Mouse (Mus musculus): ENCODE results near the gene Igfbp2. TPM values are rescaled to one million over a fixed set of nuclear protein-coding genes. Genes with fewer than 3 reads are reported as not detected.

Igfbp2 gene
- polyA plus RNA-seq, 1 experiment from 2014 or later, result 17.9 TPM

DNA sequence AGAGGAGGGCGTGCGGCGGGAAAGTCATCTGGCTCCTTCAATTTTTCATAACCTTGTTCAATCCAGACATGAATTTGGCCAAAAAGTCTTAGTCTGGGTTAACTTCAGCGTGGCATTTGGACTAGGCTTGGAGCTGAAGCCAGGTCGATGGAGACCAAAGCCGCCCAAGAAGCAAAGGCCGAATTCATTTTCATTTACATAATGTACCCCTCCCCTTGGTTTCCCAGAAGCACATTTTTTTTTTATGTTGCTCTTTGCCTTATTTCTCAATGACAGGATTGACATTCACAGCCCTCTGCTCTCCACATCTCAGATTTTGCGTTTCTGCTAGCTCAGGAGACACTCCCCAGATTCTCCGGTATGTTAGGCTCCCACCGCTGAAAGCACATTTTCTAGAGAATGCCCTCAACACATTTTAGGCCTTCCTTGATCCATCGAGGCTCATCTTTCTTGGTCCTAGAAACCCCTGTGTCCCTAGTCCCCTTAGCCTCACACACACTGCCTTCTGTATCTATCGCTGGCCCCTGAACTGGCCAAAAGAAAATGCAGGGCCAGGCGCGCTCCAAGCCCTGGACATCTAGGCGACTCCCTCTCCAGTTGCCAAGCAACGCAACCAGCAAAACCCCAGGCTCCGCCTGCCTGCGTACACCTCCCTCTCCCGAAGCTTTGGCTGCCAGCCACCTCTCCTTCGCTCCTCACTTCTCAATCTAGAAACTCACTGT lies 46.5 kb downstream of the Igfbp2 start:
- Histone ChIP-seq H3K9ac (ENCODE audit: low read depth, low read length) (no peak overlapping the region), H3K27me3 (ENCODE audit: control insufficient read depth, insufficient read depth, low read depth, low read length) (peaks cover 53% of the 10 kb centered on the region), H3K27ac (ENCODE audit: low read length) (no peak overlapping the region)

DNA sequence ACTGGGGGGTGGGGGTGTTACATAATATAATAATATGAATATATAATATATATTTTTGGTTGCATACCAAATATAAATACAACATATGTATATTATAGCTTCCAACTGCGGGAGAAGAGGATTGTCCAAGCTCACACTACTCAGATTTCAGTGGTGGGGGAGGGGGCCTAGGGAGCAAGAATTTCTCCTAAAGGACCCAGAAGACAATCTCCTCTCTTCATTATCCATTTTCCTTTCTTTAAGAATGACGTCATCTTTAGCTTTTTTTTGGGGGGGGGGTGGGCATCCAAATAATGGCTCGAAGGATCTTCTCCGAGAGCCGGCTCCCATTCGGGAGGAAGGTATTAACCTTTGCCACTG lies 47.0 kb downstream of the Igfbp2 start:
- Histone ChIP-seq H3K9me3 (replicated peaks; ENCODE audit: control insufficient read depth, low read length) (no peaks in the 10 kb centered on the region), H3K27me3 (ENCODE audit: control insufficient read depth, insufficient read depth, low read depth, low read length) (peaks cover 58% of the 10 kb centered on the region), H3K4me2 (ENCODE audit: low read depth, low read length) (peak overlapping the region; percentile 19), H3K4me1 (ENCODE audit: control insufficient read depth, low read depth, low read length) (peaks cover 6% of the 10 kb centered on the region), H3K27ac (ENCODE audit: low read length) (no peak overlapping the region), H3K9ac (ENCODE audit: low read depth, low read length) (no peak overlapping the region), H3K36me3 (ENCODE audit: control insufficient read depth, insufficient read depth) (no peaks in the 10 kb centered on the region), H3K4me3 (ENCODE audit: low read depth, low read length) (no peak overlapping the region)
- ATAC-seq (ENCODE audit: low read depth), result no peak
- 2% methylated on average over 6 of the region's 6 CpGs for WGBS (ENCODE audit: insufficient replicate concordance)

More for the DNA sequence above, 46.5 kb downstream of the Igfbp2 start:
- Histone ChIP-seq H3K4me2 (ENCODE audit: low read depth, low read length) (peak overlapping the region; percentile 58), H3K4me1 (ENCODE audit: control insufficient read depth, low read depth, low read length) (peaks cover 6% of the 10 kb centered on the region), H3K36me3 (ENCODE audit: control insufficient read depth, insufficient read depth) (no peaks in the 10 kb centered on the region), H3K9me3 (replicated peaks; ENCODE audit: control insufficient read depth, low read length) (no peaks in the 10 kb centered on the region), H3K4me3 (ENCODE audit: low read depth, low read length) (peak overlapping the region; percentile 33)
- under 1% methylated on average over 20 of the region's 20 CpGs for WGBS (ENCODE audit: insufficient replicate concordance)
- ATAC-seq (ENCODE audit: low read depth), result peak; percentile 55

DNA sequence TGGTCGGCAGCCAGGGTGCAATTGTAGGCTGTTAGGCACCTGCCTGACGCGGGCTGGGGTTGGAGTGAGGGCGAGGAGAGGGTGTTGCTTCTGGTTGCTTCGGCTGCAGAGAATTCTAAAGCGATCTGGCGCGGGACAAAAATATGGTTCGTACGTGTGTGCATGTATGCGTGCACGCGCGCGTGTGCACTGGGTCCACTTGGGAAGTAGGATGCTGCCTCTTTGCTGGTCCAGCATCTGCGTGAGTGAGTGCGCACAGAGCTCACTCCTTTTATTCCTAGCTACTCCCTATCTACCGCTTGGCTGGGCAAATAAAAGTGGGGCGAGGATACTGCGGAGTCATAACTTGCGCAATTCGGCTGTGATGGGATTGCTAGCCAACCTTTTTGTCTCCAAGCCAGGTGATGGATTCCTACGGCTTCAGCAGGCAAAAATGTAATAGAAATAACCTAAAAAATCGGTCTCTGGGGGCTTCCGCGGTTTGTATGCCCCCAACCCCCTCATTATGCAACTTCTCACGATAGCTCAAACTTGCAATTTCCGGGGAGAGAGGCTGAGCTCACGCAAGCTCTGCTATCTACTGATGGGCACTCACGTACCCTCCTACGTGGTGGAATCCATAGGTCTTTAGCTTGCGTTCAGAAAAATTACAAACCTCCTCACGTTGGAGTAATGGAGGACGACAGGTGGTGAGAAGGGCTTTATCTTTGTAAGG lies 47.6 kb downstream of the Igfbp2 start:
- no peak overlapping the region for H3K9ac ChIP-seq (ENCODE audit: low read depth, low read length)
- peaks cover 6% of the 10 kb centered on the region for H3K4me1 ChIP-seq (ENCODE audit: control insufficient read depth, low read depth, low read length)
- ATAC-seq (ENCODE audit: low read depth), result no peak

DNA sequence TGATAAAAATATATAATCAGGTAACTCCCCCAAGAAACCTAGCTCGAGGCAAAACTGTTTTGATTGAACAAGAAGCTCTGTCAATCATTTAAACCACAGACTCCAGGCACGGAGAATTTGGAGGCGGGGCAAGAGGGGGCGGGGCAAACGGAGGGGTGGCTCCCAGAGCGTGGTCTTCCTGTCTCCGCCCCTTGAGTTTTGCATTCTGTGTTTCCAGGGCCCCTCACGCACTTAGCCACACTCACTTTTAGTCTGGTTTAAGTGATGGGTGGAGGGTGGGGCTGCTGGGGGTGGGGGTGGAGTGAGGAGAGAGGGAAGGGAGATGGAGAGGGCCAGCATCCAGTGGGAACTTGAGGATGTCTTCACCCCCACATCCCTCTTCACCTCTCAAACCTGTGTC lies 48.2 kb downstream of the Igfbp2 start:
- Histone ChIP-seq H3K4me1 (ENCODE audit: control insufficient read depth, low read depth, low read length) (peaks cover 6% of the 10 kb centered on the region), H3K4me2 (ENCODE audit: low read depth, low read length) (peak overlapping the region; percentile 19; the same call in 1 of the 2 replicates), H3K36me3 (ENCODE audit: control insufficient read depth, insufficient read depth) (no peaks in the 10 kb centered on the region), H3K9me3 (replicated peaks; ENCODE audit: control insufficient read depth, low read length) (no peaks in the 10 kb centered on the region), H3K27ac (ENCODE audit: low read length) (no peak overlapping the region), H3K4me3 (ENCODE audit: low read depth, low read length) (no peak overlapping the region), H3K27me3 (ENCODE audit: control insufficient read depth, insufficient read depth, low read depth, low read length) (peaks cover 62% of the 10 kb centered on the region), H3K9ac (ENCODE audit: low read depth, low read length) (no peak overlapping the region)
- WGBS (ENCODE audit: insufficient replicate concordance), result 0% methylated on average over 8 of the region's 8 CpGs
- ATAC-seq (ENCODE audit: low read depth), result no peak

More for the DNA sequence above, 47.6 kb downstream of the Igfbp2 start:
- Histone ChIP-seq H3K4me3 (ENCODE audit: low read depth, low read length) (peak overlapping the region; percentile 12), H3K4me2 (ENCODE audit: low read depth, low read length) (peak overlapping the region; percentile 19), H3K9me3 (replicated peaks; ENCODE audit: control insufficient read depth, low read length) (no peaks in the 10 kb centered on the region), H3K27ac (ENCODE audit: low read length) (no peak overlapping the region), H3K36me3 (ENCODE audit: control insufficient read depth, insufficient read depth) (no peaks in the 10 kb centered on the region), H3K27me3 (ENCODE audit: control insufficient read depth, insufficient read depth, low read depth, low read length) (peaks cover 62% of the 10 kb centered on the region)
- 2% methylated on average over 34 of the region's 34 CpGs for WGBS (ENCODE audit: insufficient replicate concordance)

DNA sequence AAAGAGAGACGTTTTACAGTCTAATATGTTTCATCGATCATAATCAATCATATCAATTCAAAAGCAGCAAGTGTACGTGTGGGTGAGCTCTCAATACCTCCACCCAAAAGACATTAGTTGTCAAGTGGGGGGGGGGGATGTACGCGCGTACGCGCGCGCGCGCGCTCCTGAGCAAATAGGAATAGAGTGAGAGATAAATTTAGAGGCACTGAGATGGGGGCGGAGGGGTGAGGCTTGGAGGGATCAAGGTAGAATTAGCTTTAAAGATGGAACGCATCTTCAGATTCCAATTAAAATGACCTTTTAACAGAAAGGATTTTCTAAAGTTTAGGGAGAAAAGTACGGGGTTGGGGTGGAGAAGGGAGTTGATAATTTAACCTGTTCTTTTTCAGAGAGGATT lies 48.8 kb downstream of the Igfbp2 start:
- Histone ChIP-seq H3K27ac (ENCODE audit: low read length) (no peak overlapping the region), H3K27me3 (ENCODE audit: control insufficient read depth, insufficient read depth, low read depth, low read length) (peaks cover 67% of the 10 kb centered on the region), H3K4me1 (ENCODE audit: control insufficient read depth, low read depth, low read length) (peaks cover 6% of the 10 kb centered on the region), H3K9me3 (replicated peaks; ENCODE audit: control insufficient read depth, low read length) (no peaks in the 10 kb centered on the region), H3K4me3 (ENCODE audit: low read depth, low read length) (no peak overlapping the region), H3K4me2 (ENCODE audit: low read depth, low read length) (no peak overlapping the region), H3K9ac (ENCODE audit: low read depth, low read length) (no peak overlapping the region), H3K36me3 (ENCODE audit: control insufficient read depth, insufficient read depth) (no peaks in the 10 kb centered on the region)
- ATAC-seq (ENCODE audit: low read depth), result no peak
- WGBS (ENCODE audit: insufficient replicate concordance), result 1% methylated on average over 16 of the region's 16 CpGs

DNA sequence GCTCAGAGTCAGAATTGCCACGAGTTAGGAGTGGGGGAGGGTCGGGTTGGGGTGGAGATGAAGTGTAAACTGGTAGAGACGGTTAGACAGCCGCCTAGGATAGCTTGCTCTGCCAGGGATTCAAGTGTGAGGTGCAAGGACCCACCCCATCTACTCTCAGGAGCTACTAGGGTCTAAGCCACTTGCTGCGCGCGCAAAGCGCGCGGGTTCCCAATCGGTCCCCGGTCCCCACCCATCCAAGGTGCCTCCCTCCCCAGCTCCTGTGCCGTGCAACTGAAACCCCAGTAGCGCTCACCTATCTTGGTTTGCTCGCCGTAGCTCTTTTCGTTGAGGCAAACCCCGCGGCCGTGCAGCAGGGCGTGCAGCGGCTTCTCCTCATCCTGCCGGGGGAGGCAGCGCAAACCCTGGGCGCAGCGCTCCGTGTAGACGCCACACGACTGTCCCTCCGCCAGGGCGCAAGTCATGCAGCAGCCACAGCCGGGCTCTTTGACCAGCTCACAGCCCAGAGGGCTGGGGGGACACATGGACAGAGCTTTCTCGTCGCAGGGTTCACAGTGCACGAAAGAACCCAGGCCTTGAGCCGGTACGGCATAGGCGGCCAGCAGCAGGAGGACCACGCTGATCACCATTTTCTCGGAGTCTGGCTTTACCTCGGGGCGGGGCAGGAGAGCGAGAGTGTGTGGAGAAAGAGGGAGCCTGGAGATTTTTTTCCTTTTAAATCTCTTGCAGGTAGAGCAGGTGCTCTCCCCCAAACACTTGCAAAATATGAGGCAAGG lies 49.4 kb downstream of the Igfbp2 start:
- Histone ChIP-seq H3K27me3 (ENCODE audit: control insufficient read depth, insufficient read depth, low read depth, low read length) (peaks cover 67% of the 10 kb centered on the region), H3K36me3 (ENCODE audit: control insufficient read depth, insufficient read depth) (no peaks in the 10 kb centered on the region), H3K9ac (ENCODE audit: low read depth, low read length) (no peak overlapping the region), H3K27ac (ENCODE audit: low read length) (no peak overlapping the region), H3K4me2 (ENCODE audit: low read depth, low read length) (peak overlapping the region; percentile 17; the same call in 1 of the 2 replicates), H3K9me3 (replicated peaks; ENCODE audit: control insufficient read depth, low read length) (no peaks in the 10 kb centered on the region), H3K4me1 (ENCODE audit: control insufficient read depth, low read depth, low read length) (peaks cover 6% of the 10 kb centered on the region), H3K4me3 (ENCODE audit: low read depth, low read length) (peak overlapping the region; percentile 31)
- ATAC-seq (ENCODE audit: low read depth), result no peak
- WGBS (ENCODE audit: insufficient replicate concordance), result under 1% methylated on average over 43 of the region's 43 CpGs

DNA sequence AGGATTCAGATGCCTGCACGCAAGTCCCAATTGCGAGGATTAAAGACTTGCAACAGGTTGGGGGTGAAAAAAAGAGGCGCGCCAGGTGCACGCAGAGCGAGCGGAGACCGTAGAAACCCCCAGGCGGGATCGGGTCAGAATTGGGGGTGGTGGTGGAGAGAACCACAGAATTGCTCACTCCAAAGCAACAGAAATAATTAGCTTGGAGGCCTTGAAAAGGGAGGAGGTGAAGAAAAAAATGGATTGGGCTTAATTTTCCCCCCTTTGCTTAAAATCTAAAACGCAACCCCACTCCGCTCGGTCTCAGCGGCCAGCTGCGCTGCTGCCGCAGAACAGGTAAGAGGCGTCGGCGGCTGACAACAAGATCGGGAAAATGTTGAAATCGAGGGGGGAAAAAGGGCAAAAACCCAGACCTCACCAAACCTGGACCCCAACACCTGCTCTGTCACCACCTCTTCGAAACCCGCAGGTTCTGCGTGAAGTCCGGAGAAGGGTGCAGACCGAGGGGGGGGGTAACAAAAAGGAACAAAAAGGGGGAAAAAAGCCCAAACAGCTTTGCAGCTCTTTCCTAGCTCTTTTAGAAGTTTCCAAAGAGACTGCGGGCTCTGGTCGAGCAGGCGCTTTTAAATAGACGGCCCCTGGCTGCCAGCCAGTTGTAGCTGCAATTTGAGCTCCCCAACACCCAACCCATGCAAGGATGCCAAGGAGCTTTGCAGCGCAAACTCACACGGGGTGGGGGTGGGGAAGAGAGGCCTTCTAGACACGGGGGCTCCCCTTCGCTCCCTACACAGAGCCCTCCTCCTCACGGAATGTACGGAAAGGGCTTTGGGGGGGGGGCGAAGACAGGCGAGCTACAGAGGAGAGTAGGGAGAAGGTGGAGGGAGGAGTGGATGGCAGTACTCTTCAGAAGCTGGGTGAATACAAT lies 50.2 kb downstream of the Igfbp2 start, which contains the start of gene Igfbp5:
Gene Igfbp5, minus strand, starts transcription at position 598 of the 925 bp plus-strand sequence.
- H3K9me3 ChIP-seq (replicated peaks; ENCODE audit: control insufficient read depth, low read length), result no peaks in the 10 kb centered on the region
- no peak within 1 kb of the TSS for H3K27ac ChIP-seq (ENCODE audit: low read length)
- no peaks in the 10 kb centered on the region for H3K36me3 ChIP-seq (ENCODE audit: control insufficient read depth, insufficient read depth)
- 2% methylated on average over 38 of the region's 38 CpGs for WGBS (ENCODE audit: insufficient replicate concordance)
- H3K4me2 ChIP-seq (ENCODE audit: low read depth, low read length), result peak within 1 kb of the TSS; percentile 17; the same call in 1 of the 2 replicates
- H3K27me3 ChIP-seq (ENCODE audit: control insufficient read depth, insufficient read depth, low read depth, low read length), result peaks cover 67% of the 10 kb centered on the region
- peak within 1 kb of the TSS; percentile 31 for H3K4me3 ChIP-seq (ENCODE audit: low read depth, low read length)
- H3K9ac ChIP-seq (ENCODE audit: low read depth, low read length), result no peak within 1 kb of the TSS
- peaks cover 6% of the 10 kb centered on the region for H3K4me1 ChIP-seq (ENCODE audit: control insufficient read depth, low read depth, low read length)
- ATAC-seq (ENCODE audit: low read depth), result no peak

DNA sequence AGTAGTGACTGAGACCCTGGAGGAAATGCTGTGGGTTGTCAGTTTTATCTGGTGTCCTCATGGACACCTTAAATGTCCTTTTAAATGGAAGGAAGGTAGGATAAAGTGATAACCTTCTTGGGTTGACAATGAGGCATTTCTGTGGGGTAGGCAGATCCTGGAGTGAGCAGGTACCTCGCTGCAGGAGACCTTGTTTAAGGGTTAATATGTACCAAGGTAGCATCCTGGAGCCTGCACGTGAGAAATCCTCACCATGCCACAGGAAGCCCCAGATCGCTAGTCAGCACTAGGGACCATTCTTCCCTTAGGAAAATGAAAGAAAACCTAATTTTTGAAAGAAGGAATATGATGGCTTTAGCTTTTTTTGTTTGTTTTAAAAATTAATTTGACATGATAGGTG lies 51.4 kb downstream of the Igfbp2 start:
- H3K27me3 ChIP-seq (ENCODE audit: control insufficient read depth, insufficient read depth, low read depth, low read length), result peaks cover 64% of the 10 kb centered on the region
- WGBS (ENCODE audit: insufficient replicate concordance), result 2% methylated on average over 3 of the region's 3 CpGs

More for the DNA sequence above, 51.4 kb downstream of the Igfbp2 start:
- H3K4me3 ChIP-seq (ENCODE audit: low read depth, low read length), result no peak overlapping the region
- H3K4me1 ChIP-seq (ENCODE audit: control insufficient read depth, low read depth, low read length), result peaks cover 3% of the 10 kb centered on the region
- no peak overlapping the region for H3K9ac ChIP-seq (ENCODE audit: low read depth, low read length)
- ATAC-seq (ENCODE audit: low read depth), result no peak
- H3K4me2 ChIP-seq (ENCODE audit: low read depth, low read length), result no peak overlapping the region
- no peaks in the 10 kb centered on the region for H3K36me3 ChIP-seq (ENCODE audit: control insufficient read depth, insufficient read depth)
- no peaks in the 10 kb centered on the region for H3K9me3 ChIP-seq (replicated peaks; ENCODE audit: control insufficient read depth, low read length)
- H3K27ac ChIP-seq (ENCODE audit: low read length), result no peak overlapping the region
